Mouse (Mus musculus) adipose tissue, adult 10 weeks (tissue): Measurements from ENCODE around the gene Krt17. TPM values are rescaled to one million over a fixed set of nuclear protein-coding genes. Genes with fewer than 3 reads are reported as not detected.

Experiments used
- polyA plus RNA-seq: library from polyadenylated mRNA; stranded (reverse); fragments of 350-450 nt; fragmentation: Illumina TruSeq; extraction: RNeasy Lipid Tissue Mini Kit (QIAGEN cat#74804); gene quantifications from one replicate; pipeline ENCODE4 v1.2.3, GENCODE M21; 2014; ENCODE audit warnings: low read depth, low replicate concordance

Gene Krt17
- 2.0 TPM for polyA plus RNA-seq

GRCm38 (mm10) chr11:100260514-100261234 is at the start of gene Krt17:
Gene Krt17, minus strand, starts transcription at chr11:100261029.

GRCm38 (mm10) chr11:100269821-100270332 is 9.0 kb upstream of the Krt17 start, which contains the start of gene Krt42:
Gene Krt42, minus strand, starts transcription at chr11:100269871.

GRCm38 (mm10) chr11:100248852-100249465 is 11.9 kb downstream of the Krt17 start, which contains the start of gene Krt16:
Gene Krt16, minus strand, starts transcription at chr11:100248902.

GRCm38 (mm10) chr11:100207498-100207897 is 53.3 kb downstream of the Krt17 start, which contains the start of gene Krt14:
Gene Krt14, minus strand, starts transcription at chr11:100207548.

Other genes with a start within 250 kb of the Krt17 start
- not detected for gene Krt33a, start 244.8 kb downstream of the Krt17 start, polyA plus RNA-seq
- gene Krt33b, start 231.2 kb downstream of the Krt17 start, polyA plus RNA-seq = not detected
- gene Krt34, start 219.5 kb downstream of the Krt17 start, polyA plus RNA-seq = not detected
- not detected for gene Krt31, start 210.5 kb downstream of the Krt17 start, polyA plus RNA-seq
- gene Krt32, start 172.8 kb downstream of the Krt17 start, polyA plus RNA-seq = 0.31 TPM
- not detected for gene Krt35, start 164.8 kb downstream of the Krt17 start, polyA plus RNA-seq
- 0.48 TPM for gene Krt36, start 155.4 kb downstream of the Krt17 start, polyA plus RNA-seq
- not detected for gene Krt13, start 139.5 kb downstream of the Krt17 start, polyA plus RNA-seq
- gene Krt15, start 125.1 kb downstream of the Krt17 start, polyA plus RNA-seq = 10.5 TPM
- gene Krt19, start 112.4 kb downstream of the Krt17 start, polyA plus RNA-seq = 152 TPM
- not detected for gene Krt9, start 67.8 kb downstream of the Krt17 start, polyA plus RNA-seq
- 34.6 TPM for gene Krt14, start 53.5 kb downstream of the Krt17 start, polyA plus RNA-seq
- not detected for gene Krt16, start 12.1 kb downstream of the Krt17 start, polyA plus RNA-seq
- gene Krt42, start 8.8 kb upstream of the Krt17 start, polyA plus RNA-seq = not detected
- gene Eif1, start 58.9 kb upstream of the Krt17 start, polyA plus RNA-seq = 496 TPM
- gene Gast, start 73.4 kb upstream of the Krt17 start, polyA plus RNA-seq = not detected
- gene Hap1, start 95.1 kb upstream of the Krt17 start, polyA plus RNA-seq = 33.4 TPM
- gene Jup, start 136.7 kb upstream of the Krt17 start, polyA plus RNA-seq = 129 TPM
- gene P3h4, start 153.8 kb upstream of the Krt17 start, polyA plus RNA-seq = 22.9 TPM
- 17.5 TPM for gene Fkbp10, start 154.7 kb upstream of the Krt17 start, polyA plus RNA-seq
- 33.0 TPM for gene Nt5c3b, start 180.8 kb upstream of the Krt17 start, polyA plus RNA-seq
- gene Klhl10, start 180.9 kb upstream of the Krt17 start, polyA plus RNA-seq = 12.0 TPM
- gene Klhl11, start 211.7 kb upstream of the Krt17 start, polyA plus RNA-seq = 3.8 TPM